Mouse (Mus musculus) ZHBTc4 (cell line): ENCODE measurements around the gene Tbc1d10c.

Experiments used
- DNase-seq: peaks from one replicate; pipeline ENCODE4 v3.0.0-alpha.2; 2011; ENCODE audit warnings: low read depth, low spot score

Tbc1d10c gene

DNA sequence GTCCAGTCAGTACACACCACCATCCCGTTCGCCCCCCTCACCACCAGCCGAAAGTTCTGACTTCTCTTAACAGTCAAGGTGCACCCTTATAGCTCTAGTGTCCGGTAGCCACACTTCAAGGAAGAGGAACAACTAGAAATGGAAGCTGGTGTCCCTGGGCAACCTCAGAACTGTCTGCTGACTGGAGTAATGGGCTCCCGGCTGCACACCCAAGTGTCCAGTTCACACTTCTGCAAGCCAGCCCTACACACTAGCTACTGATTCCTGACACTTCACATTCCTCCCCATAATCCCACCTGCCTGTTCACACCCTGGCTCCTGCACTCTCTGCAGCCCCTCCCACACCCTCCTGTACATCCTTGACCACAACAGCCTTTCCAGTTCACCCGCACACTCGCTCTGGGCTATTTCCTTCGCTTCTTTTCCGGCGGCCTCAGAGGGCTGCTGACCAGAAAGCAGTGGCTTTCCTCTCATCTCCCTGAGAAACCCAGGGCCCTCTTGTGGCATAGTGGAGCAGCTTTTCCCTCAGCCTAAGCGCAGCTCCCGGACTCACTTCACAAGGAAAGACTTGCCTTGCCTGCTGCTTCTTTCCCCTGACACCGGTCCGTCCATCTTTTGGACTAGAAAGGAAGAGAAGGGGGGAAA, 25.1 kb upstream of the Tbc1d10c start:
- DNase-seq = no peak

DNA sequence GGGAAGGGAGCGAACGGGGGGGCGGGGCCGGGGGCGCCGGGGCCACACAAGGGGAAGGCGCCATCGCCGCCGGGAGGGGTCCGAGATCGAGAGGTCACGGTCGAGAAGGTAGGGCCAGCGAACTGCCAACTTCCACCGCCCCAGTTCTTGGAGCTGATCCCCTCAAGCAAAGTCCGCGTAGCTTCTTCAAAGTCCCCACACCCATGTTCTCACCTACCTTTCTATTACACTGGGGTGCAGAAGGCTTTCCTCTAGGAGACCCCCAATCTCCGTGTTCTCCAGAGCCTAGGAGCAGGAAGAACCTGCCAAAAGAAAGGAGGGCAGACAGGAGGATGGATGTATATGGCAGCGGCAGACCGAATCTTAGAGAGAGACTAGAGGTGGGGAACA, 24.4 kb upstream of the Tbc1d10c start:
- DNase-seq = no peak

DNA sequence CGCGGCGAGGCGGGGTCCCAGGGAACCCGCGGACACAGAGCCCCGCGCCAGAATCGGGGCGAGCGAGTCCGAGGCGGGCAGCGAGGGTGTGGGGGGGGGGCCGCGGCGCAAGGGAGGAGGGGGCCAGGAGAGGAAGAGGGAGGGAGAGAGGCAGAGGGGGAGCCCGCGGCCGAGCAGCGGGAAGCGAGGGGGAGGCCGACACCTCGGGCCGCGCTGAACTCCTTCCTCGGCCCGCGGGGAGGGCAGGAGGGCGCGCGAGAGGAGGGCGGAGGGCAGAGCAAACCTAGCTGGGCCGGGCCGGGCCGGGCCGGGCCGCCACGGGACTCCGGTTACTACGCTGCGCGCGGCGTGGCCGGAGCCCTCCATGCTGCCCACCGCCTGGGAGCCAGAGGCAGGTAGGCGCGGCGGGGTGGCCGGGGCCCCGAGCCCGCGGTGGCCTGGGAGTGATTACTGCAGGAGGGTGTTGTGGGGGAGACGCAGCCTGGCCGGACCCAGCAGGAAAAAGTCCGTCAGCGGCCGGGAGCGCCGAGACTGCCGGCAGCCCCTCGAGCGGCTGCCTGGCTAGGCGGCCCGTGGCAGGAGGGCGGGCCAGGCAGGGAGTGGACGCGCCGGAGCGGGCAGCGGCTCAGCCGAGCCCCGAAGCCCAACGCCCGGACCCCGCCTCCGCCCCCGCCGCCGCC, 23.8 kb upstream of the Tbc1d10c start:
- DNase-seq = no peak

DNA sequence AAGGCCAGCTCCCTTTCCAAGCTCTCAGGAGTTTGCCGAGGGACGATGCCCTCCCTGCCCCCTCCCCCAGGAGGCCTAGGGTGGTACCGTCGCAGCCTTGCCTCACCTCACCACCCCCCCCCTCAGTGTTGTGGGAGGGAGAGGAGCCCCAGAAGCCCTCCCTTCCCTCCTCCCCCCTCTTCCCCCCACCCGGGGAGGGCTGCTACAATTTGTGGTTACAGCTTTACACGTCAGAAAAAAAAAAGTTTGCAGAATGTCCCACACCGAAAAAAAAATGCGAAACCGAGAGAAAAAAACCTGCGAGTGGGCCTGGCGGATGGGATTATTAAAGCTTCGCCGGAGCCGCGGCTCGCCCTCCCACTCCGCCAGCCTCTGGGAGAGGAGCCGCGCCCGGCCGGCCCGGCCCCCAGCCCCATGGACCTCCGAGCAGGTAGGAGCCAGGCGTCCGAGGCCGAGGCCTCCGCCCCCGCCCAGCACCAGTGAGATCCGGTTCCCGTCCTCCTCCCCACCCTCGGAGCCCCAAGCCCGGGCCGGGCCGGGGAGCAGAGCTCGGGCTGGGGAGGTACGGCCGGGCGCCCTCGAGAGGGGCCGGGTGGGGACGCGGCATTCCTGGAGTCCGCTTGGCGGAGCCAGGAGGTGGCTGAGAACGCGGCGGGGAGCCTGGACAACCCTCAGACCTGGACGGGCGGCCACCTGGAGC, 23.1 kb upstream of the Tbc1d10c start, which contains the start of the genes Clcf1 and AC109138.7:
TSS of gene Clcf1 (plus strand) at position 168 of the 700 bp plus-strand sequence.
TSS of gene AC109138.7 (plus strand) at position 287 of the 700 bp plus-strand sequence.
- DNase-seq = peak; percentile 62

DNA sequence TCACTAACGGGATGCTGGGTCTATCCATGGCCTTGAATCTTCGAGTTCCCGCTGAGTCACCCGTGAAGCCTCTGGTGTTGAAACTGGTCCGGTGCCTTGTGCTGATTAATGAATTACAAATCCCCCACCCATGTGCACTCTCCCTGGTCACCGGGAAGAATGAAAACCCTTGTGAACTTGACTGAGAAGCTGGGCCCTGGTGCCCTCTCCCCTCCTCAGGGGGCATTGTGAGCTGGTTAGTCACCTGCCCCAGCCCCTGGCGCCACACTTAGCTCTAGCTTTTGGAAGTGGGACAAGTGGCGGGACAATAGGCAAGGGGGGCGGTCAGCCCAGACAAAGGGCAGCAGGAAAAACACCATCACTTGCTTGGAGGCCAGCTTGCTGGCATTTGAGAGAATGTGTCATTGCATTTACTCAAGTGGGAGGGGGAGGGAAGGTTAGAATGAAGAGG, 22.5 kb upstream of the Tbc1d10c start:
- no peak for DNase-seq

DNA sequence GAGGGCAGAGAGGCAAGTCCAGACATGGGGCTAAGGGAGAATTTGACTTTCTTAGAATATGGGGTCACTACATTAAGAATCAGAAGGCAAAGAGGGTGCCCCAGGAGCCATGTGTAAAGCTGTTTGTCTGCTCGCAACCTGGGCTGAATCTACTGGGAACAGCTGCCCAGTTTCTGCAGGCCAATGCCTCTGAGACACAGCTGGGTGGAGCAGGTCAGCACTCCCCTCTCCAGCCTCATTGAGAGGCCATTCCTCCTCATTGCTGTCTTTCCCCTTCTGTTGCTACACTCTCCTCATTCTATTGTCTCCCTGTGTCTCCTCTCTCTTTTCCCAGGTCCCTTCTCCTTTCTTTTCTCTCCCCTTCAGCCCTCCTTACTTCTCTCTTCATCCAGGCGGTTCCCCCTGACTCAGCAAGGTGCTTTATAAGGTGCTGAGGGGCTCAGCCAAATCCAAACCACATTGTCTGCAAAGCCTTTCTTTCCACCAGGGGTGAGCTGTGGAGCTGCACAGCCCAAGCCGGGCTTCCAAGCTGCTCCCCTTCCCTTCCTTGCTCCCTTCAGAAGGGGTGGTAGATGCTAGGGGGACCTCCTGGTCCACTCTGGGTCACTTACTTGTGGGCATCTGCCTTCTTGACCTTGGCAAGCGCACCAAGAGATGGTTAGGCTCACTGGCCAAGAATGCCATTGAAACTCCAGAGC, 21.0 kb upstream of the Tbc1d10c start:
- no peak for DNase-seq

DNA sequence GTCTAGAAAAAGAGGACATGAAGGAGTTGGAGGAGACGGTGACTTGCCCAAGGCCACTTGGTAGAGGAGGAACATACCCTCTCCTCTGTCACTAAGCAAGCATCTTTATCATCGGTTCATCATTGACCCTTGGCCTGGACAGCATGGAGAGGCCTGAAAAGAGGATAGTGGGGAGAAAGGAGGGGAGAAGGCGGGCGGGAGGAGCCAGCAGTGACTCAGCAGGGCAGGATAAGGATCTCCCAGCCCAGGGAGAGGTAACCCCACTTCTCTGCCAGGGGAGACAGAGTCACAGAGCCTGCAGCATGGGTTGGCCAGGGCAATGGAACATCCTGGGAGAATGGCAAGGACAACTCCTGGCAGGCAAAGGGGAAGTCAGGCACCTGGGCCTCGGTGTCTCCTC, 17.5 kb upstream of the Tbc1d10c start:
- DNase-seq = no peak

DNA sequence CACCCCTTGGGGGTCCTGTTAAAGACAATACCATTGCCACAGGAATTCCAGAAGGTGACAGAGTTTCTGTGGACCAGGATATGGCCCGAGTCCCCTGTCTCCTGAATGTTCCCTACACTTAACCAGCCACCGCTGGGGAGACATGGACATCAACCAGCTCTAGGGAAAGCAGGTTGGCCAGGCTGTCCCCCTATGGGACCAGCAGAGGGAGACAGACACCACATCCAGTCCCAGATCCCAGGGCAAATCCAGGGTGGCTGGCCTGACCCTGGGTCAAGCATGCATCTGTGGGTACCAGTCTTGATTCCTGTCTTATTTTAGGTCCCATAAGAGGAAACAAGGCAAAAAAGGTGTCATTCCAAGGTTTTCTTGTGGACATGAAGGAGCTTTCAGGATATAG, 15.9 kb upstream of the Tbc1d10c start:
- peak; percentile 83 for DNase-seq

DNA sequence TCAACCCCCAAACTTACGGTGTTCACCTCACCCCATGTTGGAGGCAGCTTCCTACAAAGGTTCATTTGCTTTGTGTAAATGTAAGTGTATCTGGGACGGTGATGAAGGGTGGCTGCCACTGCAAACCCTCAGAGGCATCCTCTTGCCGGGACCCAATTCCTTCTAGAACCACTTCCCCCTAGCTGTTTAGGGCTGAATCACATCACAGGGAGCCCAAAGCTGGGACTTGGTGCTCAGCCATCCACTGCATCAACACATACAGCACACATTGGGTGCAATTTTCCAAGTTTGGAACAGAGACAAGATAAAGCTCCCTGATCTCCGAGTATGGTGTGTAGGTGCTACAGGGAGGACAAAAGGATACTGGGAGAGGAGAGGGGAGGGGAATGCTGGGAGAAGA, 13.8 kb upstream of the Tbc1d10c start:
- DNase-seq = no peak

DNA sequence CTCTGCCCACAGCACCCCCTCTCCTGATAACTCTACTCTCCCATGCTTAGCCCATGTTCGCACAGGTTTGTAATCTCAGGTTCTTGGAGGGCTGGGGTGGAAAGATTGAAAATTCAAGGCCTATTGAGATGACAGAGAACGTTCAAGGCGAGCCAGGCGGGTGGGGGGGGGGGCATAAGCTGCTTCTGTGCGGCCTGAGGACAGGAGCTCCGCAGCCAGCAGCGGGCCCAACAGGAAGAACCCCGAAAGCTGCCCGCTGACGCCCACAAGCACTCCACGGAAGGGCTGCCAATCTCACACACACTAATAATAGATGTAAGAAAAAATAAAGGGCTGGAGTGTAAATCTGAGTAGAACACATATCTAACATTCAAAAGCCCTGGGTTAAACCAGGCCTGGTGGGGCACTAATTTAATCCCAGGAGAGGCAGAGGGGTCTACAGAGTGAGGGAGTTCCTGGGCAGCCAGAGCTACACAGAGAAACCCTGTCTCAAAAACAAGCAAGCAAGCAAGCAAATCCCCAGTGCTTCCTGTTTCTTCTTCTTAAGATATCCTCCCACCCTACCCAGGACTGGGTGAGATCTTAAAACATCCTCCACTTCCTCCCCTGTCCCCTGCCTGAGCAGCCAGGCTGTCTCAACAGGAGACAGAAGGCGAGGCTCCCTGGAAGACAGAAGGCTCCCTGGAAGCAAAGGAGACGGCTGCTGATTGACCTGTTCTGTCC, 12.7 kb upstream of the Tbc1d10c start:
- no peak for DNase-seq

DNA sequence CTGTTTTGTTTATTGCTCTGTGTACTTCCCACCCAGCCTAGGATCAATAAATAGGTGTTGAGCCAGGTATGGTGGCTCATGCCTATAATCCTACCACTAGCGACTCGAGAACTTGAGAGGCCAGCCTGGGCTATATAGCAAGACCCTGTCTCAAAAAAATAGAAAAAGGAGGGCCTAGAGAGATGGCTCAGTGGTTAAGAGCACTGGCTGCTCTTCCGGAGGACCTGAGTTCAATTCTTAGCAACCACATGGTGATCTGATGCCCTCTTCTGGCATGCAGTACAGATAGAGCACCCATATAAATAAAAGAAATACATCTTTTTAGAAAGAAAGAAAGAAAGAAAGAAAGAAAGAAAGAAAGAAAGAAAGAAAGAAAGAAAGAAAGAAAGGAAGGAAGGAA, 12.1 kb upstream of the Tbc1d10c start:
- no peak for DNase-seq

DNA sequence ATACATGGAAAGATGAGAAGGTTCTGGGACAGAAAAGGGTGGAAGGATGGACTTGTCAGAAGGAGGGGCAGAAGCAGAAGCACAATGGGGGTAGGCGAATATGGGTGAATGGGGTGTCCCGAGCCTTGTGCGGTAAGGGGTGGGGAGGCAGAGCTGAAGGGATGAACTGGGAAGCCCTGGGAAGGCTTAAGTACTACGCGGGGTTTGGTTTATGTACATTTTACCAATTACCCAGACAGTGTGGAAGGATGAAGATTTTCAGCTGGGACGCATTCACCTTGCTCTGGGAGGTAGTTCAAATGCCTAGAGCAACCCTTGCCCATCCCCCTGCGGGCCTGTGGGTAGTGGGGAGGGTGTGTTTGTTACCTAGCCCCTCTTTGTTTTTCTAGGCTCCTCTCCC, 11.1 kb upstream of the Tbc1d10c start:
- no peak for DNase-seq

DNA sequence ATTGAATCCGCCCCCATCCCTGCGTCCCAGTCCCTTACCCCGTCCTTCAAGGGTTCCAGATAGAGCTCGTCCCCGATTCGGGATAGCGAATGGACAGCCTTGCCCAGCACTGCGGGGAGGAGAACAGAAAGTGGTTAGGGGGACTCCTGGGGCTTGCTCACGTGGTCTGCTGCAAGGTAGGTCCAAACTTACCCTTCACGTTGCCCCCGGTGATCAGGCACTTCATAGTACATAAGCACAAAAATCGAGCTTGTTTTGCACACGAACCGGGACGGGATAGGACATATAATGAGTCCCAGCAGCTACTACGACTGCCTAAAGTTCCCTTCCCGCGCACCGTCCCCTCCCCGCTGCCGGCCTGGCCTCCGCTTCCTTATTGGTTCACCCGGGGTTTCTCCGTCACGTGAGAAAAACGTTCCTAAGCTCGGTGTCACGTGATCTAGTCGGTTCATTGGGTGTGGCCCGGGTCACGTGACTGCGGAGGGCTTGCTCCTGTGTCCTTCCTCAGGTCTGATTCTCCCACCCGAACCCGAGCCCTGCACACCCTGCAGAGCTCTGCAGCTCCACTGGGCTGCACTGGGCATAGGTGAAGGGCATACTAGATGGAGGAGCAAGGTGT, 10.3 kb upstream of the Tbc1d10c start, which contains the start of gene Rad9a:
TSS of gene Rad9a (minus strand) at position 372 of the 619 bp plus-strand sequence.
- peak; percentile 99 for DNase-seq

DNA sequence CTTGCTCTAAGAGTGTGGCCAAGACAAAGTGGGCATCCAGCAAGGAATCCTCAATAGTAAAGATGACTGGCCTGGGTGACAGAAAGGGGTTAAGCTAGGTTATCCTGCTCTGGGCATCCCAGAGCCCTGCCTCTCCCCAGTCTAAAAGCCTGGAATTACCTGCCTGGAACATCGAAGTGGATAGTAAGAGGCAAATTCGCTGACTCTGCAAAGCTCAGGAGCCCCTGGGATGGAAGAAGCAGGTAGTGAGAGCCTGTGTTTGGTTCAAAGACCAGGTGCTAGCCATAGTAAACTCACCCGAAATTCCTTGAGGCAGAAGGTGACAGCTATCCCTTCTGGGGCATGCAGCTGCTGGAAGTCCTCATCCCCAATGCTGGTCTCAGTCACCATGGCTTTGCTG, 6.1 kb upstream of the Tbc1d10c start:
- DNase-seq = no peak

DNA sequence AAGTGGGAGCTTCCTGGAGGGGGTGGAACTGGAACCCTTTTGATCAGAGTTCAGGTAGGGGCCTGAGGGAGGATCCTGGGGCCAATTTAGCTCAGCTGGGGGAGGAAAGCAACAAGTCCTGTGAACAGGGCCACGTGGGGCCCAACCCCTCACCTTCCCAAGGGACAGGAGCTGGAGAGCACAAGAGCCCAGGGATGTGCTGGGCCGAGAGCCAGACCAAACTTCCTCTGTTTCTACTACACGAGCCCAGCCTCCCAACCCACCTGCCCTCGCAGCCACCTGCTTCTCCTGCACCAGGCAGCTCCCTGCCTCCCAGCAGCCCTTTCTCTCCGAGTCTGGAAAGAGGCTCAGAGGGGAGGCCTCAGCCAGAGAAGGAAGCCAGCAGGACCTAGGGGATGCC, 5.5 kb upstream of the Tbc1d10c start:
- no peak for DNase-seq

DNA sequence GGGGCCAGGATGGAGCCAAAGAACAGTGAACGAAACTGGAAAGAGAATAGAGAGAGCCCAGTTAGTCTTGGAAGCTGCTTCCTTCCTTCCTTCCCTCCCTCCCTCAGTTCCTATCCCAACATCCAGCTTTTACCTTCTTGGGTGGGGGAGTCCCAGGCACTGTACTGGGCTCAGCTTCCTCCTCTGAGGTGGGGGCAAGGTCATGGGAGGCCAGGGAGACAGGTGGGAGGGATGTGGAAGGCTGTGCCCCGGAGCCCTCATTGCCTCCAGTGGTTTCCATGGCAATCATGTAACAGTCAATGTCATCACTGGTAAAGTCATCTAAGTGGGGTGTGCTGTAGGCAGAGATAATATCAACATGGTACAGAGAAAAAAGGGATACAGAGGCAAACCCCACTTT, 5.0 kb upstream of the Tbc1d10c start:
- DNase-seq = no peak

DNA sequence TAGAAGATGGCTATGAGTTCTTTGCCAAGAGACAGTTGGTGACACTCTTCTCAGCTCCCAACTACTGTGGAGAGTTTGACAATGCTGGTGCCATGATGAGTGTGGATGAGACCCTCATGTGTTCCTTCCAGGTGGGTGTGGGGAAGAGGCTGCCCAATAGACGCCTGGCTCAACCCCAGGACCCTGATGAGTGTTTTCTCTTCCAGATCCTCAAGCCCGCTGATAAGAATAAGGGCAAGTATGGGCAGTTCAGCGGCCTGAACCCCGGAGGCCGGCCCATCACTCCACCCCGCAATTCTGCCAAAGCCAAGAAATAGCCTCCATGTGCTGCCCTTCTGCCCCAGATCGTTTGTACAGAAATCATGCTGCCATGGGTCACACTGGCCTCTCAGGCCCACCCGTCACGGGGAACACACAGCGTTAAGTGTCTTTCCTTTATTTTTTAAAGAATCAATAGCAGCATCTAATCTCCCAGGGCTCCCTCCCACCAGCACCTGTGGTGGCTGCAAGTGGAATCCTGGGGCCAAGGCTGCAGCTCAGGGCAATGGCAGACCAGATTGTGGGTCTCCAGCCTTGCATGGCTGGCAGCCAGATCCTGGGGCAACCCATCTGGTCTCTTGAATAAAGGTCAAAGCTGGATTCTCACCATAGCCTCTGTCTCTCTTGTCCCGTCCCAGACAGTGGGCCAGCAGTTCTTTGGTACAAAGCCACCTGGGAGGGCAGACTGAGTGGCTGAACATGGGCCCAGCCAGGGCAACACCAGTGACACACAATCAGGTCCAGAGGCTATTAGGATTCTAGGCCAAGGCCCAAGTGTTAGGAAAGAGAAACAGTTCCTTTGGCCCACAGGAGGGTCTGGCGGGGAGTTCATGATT, 3.9 kb upstream of the Tbc1d10c start:
- no peak for DNase-seq

DNA sequence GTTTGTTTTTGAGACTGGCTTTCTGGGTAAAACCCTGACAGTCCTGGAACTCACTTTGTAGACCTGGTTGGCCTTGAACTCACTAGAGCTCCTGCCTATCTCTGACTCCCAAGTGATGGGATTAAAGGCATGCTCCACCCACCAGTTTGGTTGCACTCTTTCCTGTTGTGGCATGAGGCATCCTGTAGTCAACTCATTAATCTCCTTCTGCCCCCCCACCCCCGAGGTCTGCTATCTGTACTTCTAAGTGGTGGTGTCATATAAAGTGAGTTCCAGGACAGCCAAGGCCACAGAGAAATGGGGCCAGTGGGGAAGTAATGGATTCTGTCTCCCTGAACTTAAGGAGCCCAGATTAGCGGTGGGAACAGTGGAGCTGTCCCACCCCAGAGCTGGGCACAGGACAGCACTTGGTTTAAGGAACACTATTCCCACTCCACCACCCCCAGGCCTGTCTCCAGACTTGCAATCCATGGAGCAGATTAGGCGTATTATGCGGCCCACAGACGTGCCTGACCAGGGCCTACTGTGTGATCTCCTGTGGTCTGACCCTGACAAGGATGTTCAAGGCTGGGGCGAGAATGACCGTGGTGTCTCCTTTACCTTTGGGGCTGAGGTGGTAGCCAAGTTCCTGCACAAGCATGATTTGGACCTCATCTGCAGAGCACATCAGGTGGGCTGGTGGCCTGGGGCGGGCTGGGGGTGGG, 3.1 kb upstream of the Tbc1d10c start:
- DNase-seq = no peak

DNA sequence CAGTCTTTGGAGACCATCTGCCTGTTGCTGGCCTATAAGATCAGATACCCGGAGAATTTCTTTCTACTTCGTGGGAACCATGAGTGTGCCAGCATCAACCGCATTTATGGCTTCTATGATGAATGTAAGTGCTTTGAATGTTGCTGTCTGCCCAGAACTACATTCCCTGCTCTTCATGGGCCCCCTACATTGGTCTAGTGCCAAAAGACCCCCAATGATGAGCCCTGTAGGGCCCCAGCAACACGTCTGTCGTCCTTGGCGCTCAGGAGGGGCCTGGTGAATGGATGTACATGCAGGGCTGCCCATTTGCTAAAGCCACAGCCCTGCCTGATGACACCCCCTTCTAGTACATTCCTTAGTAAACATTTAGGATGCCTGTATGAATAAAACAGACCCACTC, 2.0 kb upstream of the Tbc1d10c start:
- DNase-seq = no peak
